Mouse (Mus musculus) activated CD4-positive, CD25-positive, alpha-beta regulatory T cell, adult 9 weeks (primary cell): ENCODE measurements around the gene Rpl9-ps6. TPM values are rescaled to one million over a fixed set of nuclear protein-coding genes. Genes with fewer than 3 reads are reported as not detected.

Experiments
- polyA plus RNA-seq: library from polyadenylated mRNA; unstranded; fragments of 100-300 nt; shearing (Covaris generic); gene quantifications from one replicate; pipeline ENCODE4 v1.2.1, GENCODE M21; 2017

Gene Rpl9-ps6
- 323 TPM for polyA plus RNA-seq

DNA sequence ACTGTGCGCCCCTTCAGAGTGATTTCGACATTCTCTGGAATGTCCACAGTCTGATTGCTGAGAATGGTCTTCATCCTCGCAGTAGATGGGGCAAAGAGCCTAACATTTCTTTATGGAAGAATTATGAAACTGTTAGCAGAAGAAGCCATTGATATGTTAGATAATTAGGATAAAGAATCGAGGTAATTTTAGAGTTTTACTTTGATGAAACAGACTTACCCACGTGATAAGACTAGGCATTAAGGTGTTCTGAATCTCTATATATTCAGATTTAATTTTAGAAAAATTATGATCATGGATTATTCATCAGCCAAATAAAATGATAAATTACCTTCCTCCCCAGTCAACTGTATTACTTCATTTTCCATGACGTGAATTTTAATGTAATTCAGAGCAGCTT, at the start of gene Rpl9-ps6:
Gene Rpl9-ps6 (minus strand): TSS at position 101 of the 400 bp plus-strand sequence.

GRCm38 (mm10) chr19:32485681-32486105, 19.3 kb upstream of the Rpl9-ps6 start, which contains the start of gene Minpp1:
Gene Minpp1 (plus strand): TSS chr19:32485769.

Other genes starting within 250 kb of the Rpl9-ps6 start
- 39.4 TPM for gene Sgms1, start 76.9 kb downstream of the Rpl9-ps6 start, polyA plus RNA-seq
- gene Minpp1, start 19.2 kb upstream of the Rpl9-ps6 start, polyA plus RNA-seq, result 9.2 TPM
- gene Papss2, start 129.2 kb upstream of the Rpl9-ps6 start, polyA plus RNA-seq, result 0.12 TPM